Mouse (Mus musculus) midbrain, postnatal 0 days (tissue): Measurements from ENCODE around the gene Fyco1. TPM values are rescaled to one million over a fixed set of nuclear protein-coding genes. Genes with fewer than 3 reads are reported as not detected.

Experiments used
- ATAC-seq: fragments of 200-750 bp; cut with Nextera tagmentation; 2 replicates; pipeline ENCODE4 v1.8.0; 2017; ENCODE audit warnings: moderate number of reproducible peaks, mild to moderate bottlenecking, moderate TSS enrichment, moderate library complexity; ENCODE audit not compliant: low FRiP score
- DNase-seq: peaks from one replicate; pipeline ENCODE4 v3.0.0-alpha.2; 2015; ENCODE audit warnings: low spot score
- H3K27ac ChIP-seq: fragments of 300-500 bp; sonication (generic); 2 replicates; pipeline ENCODE4 v1.5.1; 2014; ENCODE audit warnings: low read depth, mild to moderate bottlenecking, low read length, mixed read lengths
- H3K27me3 ChIP-seq: fragments of 300-500 bp; sonication (generic); 2 replicates; pipeline ENCODE4 v1.6.1; 2014; ENCODE audit warnings: low read length, control low read depth, mixed read lengths; ENCODE audit not compliant: insufficient read depth
- H3K36me3 ChIP-seq: fragments of 300-500 bp; sonication (generic); 2 replicates; pipeline ENCODE4 v1.6.1; 2014; ENCODE audit warnings: low read length, control low read depth, mixed read lengths; ENCODE audit not compliant: insufficient read depth
- H3K4me1 ChIP-seq: fragments of 300-500 bp; sonication (generic); 2 replicates; pipeline ENCODE4 v1.6.1; 2014; ENCODE audit warnings: mild to moderate bottlenecking, control low read depth, antibody characterized with exemption, low read length, mixed read lengths; ENCODE audit not compliant: insufficient read depth
- H3K4me2 ChIP-seq: fragments of 300-500 bp; sonication (generic); 2 replicates; pipeline ENCODE4 v1.6.1; 2014; ENCODE audit warnings: low read depth, mild to moderate bottlenecking, low read length, mixed read lengths; ENCODE audit not compliant: poor library complexity, severe bottlenecking
- H3K4me3 ChIP-seq: fragments of 300-500 bp; sonication (generic); 2 replicates; pipeline ENCODE4 v1.5.1; 2014; ENCODE audit warnings: low read depth, mild to moderate bottlenecking, low read length, moderate library complexity
- H3K9ac ChIP-seq: fragments of 300-500 bp; sonication (generic); replicated peaks from 2 replicates; pipeline ENCODE4 v1.6.1; 2014; ENCODE audit warnings: mild to moderate bottlenecking, low read length, moderate library complexity, mixed read lengths; ENCODE audit not compliant: poor library complexity, severe bottlenecking
- H3K9me3 ChIP-seq: fragments of 300-500 bp; sonication (generic); 2 replicates; pipeline ENCODE4 v1.6.1; 2016; ENCODE audit warnings: low read length, control low read depth
- CTCF ChIP-seq: IDR thresholded peaks from 2 replicates; pipeline ENCODE4 v1.5.1; 2016; ENCODE audit warnings: antibody characterized with exemption, mild to moderate bottlenecking
- WGBS: fragments of 180-500 bp; shearing (Covaris S2); extraction: QIAGEN DNeasy Blood & Tissue Kit; methylation state at CpG from one replicate; pipeline ENCODE4 v1.1.7; 2014; 5-methylcytosine and 5-hydroxymethylcytosine counted together
- polyA plus RNA-seq: library from polyadenylated mRNA; unstranded; fragments of >200 nt; fragmentation: Nextera tagmentation; extraction: Ambion mirVana; gene quantifications from 2 replicates; pipeline ENCODE4 v1.2.1, GENCODE M21; 2015
- total RNA-seq: library from RNA; depleted of rRNA; stranded (reverse); fragments of >200 nt; gene quantifications from 2 replicates; pipeline ENCODE4 v1.2.3, GENCODE M21; 2014; rRNA removed

Gene Fyco1
- total RNA-seq (11.9 and 14.8 TPM in 2 replicates), polyA plus RNA-seq (7.7 and 9.0 TPM in 2 replicates)

GRCm38 (mm10) chr9:123851713-123852448 lies at the start of gene Fyco1:
TSS of gene Fyco1 (minus strand) at chr9:123851899.
- Histone ChIP-seq H3K27me3 (no peaks in the 10 kb centered on the region), H3K9me3 (no peaks in the 10 kb centered on the region), H3K36me3 (no peaks in the 10 kb centered on the region), H3K27ac (peak within 1 kb of the TSS; percentile 80), H3K4me1 (no peaks in the 10 kb centered on the region; the same call in 1 of the 2 replicates), H3K4me3 (peak within 1 kb of the TSS; percentile 79), H3K9ac (peak within 1 kb of the TSS; percentile 70), H3K4me2 (peak within 1 kb of the TSS; percentile 86)
- DNase-seq (peak; percentile 99), ATAC-seq (peak; percentile 97)
- under 1% methylated on average over 47 of the region's 47 CpGs for WGBS
- TF ChIP-seq CTCF, result no peak

GRCm38 (mm10) chr9:123872049-123872448 lies 20.4 kb upstream of the Fyco1 start:
- Histone ChIP-seq H3K4me1 (no peaks in the 10 kb centered on the region), H3K4me2 (no peak overlapping the region), H3K27ac (no peak overlapping the region), H3K9me3 (no peaks in the 10 kb centered on the region), H3K9ac (no peak overlapping the region), H3K4me3 (no peak overlapping the region), H3K27me3 (no peaks in the 10 kb centered on the region), H3K36me3 (no peaks in the 10 kb centered on the region)
- 67% methylated on average over 4 of the region's 4 CpGs for WGBS
- no peak for TF ChIP-seq CTCF
- no peak for ATAC-seq
- no peak for DNase-seq

GRCm38 (mm10) chr9:123869167-123869784 lies 17.6 kb upstream of the Fyco1 start:
- H3K9ac ChIP-seq, result no peak overlapping the region
- no peak overlapping the region for H3K4me2 ChIP-seq
- WGBS, result 91% methylated on average over 3 of the region's 6 CpGs
- no peaks in the 10 kb centered on the region for H3K27me3 ChIP-seq
- DNase-seq (no peak), ATAC-seq (no peak)
- TF ChIP-seq CTCF, result no peak
- H3K9me3 ChIP-seq, result no peaks in the 10 kb centered on the region
- no peak overlapping the region for H3K4me3 ChIP-seq
- H3K27ac ChIP-seq, result no peak overlapping the region
- no peaks in the 10 kb centered on the region for H3K36me3 ChIP-seq
- H3K4me1 ChIP-seq, result no peaks in the 10 kb centered on the region

GRCm38 (mm10) chr9:123863641-123864040 lies 11.9 kb upstream of the Fyco1 start:
- no peak for ATAC-seq
- WGBS, result 100% methylated on average over 1 of the region's 1 CpGs

GRCm38 (mm10) chr9:123862895-123863616 lies 11.4 kb upstream of the Fyco1 start:
- Histone ChIP-seq H3K4me2 (no peak overlapping the region), H3K27ac (no peak overlapping the region), H3K27me3 (no peaks in the 10 kb centered on the region), H3K9me3 (no peaks in the 10 kb centered on the region), H3K4me3 (no peak overlapping the region), H3K4me1 (no peaks in the 10 kb centered on the region), H3K36me3 (no peaks in the 10 kb centered on the region), H3K9ac (no peak overlapping the region)
- TF ChIP-seq CTCF, result no peak
- DNase-seq, result no peak
- ATAC-seq, result no peak
- 90% methylated on average over 1 of the region's 1 CpGs for WGBS

More at GRCm38 (mm10) chr9:123863641-123864040, 11.9 kb upstream of the Fyco1 start:
- no peak for DNase-seq
- Histone ChIP-seq H3K4me2 (no peak overlapping the region), H3K27ac (no peak overlapping the region), H3K27me3 (no peaks in the 10 kb centered on the region), H3K4me1 (no peaks in the 10 kb centered on the region), H3K9ac (no peak overlapping the region), H3K36me3 (no peaks in the 10 kb centered on the region), H3K9me3 (no peaks in the 10 kb centered on the region), H3K4me3 (no peak overlapping the region)
- TF ChIP-seq CTCF, result no peak
